Mouse (Mus musculus) heart, postnatal 0 days (tissue): Measurements from ENCODE around the gene Msl1.
"Not testable (repeated sequence)": the region's sequence is repeated elsewhere in the genome, so short reads cannot be mapped to it uniquely, and the experiment has no call there.

Source experiments
- CTCF ChIP-seq: IDR thresholded peaks from 2 replicates; pipeline ENCODE4 v1.5.1; 2016; ENCODE audit warnings: antibody characterized with exemption, control low read depth, low read depth
- EP300 ChIP-seq: IDR thresholded peaks from 2 replicates; pipeline ENCODE4 v1.6.1; 2016; ENCODE audit warnings: antibody characterized with exemption, low read depth

GRCm38 (mm10) chr11:98826071-98826470, 30.8 kb downstream of the Msl1 start:
- not testable (repeated sequence) for TF ChIP-seq CTCF, EP300
